Mouse (Mus musculus): ENCODE data around the gene Ltb.

DNA sequence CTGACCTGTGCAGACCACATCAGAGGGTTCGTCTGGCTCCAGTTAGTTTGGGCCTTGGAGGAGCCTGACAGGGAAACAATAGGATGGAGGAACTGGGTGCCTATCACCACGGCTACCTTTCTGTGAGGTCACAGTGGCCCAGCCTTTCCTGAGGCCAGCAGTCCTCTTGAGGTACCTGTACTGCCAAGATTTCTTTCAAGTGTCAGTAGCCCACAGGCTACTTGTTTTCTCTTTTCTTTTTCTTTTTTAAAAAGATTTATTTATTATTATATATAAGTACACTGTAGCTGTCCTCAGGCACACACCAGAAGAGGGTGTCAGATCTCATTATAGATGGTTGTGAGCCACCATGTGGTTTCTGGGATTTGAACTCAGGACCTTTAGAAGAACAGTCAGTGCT is 18.3 kb upstream of the Ltb start, which contains the start of gene Aif1:
- TF ChIP-seq POLR2A (IDR thresholded peaks at IDR 0.05; ENCODE audit: borderline replicate concordance, extremely low read depth, insufficient read depth, insufficient read length, poor library complexity, severe bottlenecking) (no peak), CTCF (IDR thresholded peaks at IDR 0.05; ENCODE audit: borderline replicate concordance, extremely low read depth, insufficient read depth, insufficient read length) (no peak)

Measured in brain, embryonic 14.5 days (tissue).